Mouse (Mus musculus) thymus, postnatal 25 days (tissue): ENCODE measurements around the gene Tnni3k.

ENCODE experiments used
- DNase-seq: peaks from one replicate; pipeline ENCODE4 v3.0.0; 2022

Tnni3k gene

DNA sequence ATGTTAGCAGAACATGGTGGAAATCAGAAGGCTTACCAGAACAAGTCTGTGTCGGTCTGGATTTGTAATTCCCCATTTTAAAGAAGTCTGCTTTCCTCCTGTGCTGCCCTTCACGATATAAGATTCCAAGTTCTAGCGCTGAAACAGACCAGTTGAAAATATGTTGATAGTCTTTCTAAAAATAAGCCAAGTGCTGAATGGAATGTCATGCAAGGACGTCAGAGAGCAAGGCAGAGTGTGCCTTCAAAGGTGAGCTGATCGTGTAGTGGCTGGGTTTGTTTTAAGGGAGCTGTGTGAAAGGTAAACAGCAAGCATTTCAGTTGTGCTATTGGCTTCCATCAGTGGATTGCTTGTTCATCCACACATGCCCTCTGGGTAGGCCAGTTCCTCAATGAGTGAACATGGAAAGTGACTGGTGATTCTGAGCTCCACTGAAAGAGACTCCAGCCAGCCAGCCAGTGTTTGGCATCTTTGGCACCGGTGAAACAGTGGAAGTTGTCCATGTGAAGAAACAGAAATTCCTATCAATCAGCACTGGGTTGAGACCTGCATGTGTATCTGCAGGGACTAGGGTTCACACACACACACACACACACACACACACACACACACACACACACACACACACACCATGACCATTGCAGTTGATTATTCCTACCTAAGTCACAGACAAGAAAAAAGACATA, at the start of gene Tnni3k:
Gene Tnni3k, minus strand, starts transcription at position 177 of the 686 bp plus-strand sequence.
- DNase-seq: no peak

DNA sequence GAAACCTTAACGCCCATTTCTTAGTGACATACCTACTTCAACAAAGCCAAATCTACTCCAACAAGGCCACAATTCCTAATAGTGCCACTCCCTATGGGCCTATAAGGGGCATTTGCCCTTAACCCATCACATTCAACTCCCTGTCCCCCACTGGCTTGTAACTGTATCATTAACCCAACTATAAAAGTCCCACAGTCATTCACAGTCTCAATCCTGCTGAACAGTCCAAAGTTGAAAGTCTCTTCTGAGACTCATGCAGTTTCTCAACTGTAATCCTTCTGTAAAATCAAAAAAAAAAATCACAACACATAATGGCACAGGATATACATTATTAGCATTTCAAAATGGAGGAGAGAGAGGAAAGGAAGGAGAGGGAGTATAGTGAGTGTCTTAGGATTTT, 44.1 kb upstream of the Tnni3k start:
- no peak for DNase-seq

DNA sequence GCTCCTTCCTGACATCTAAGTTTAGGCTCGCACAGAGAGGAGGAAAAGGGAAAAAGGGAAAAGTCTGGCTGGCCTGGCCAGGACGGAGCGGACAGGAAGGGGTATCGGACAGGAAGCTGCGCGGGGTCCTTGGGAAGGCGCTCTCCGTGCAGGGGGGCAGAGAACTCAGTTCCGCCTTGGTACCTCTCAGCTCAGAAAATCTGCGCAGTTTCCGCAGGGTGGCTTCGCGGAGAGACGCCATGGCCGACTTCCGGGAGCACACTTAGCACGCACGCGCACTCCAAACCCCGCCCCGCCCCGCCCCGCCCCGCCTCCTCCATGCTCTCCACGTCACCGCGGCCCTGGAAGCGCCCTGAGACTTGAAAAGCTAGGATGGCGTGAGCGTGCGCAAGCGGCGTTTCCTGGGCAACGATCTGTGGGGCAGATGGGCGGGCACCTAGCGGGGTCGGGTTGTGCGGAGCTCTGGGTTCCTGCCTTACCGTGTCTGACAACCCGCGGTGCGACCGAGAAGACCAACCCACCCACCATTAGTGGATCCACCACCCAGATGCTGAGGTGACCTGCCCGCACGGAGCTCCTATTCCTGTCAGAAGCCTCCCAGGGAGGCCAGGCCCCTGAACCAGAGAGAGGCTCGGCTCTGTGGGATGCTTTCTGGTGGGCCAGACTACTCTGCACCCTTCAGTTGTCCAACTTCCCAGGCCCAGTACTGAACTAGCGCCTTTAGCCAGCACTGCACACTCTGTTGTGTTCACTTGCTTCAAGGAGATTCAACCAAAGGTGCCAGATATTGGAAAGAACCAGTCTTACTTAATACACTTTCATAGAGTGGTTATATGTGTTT, 38.1 kb upstream of the Tnni3k start, which contains the start of the genes Fpgt and Lrriq3:
Gene Fpgt, minus strand, starts transcription at position 288 of the 841 bp plus-strand sequence.
Gene Lrriq3, plus strand, starts transcription at position 319 of the 841 bp plus-strand sequence.
- peak; percentile 81 for DNase-seq

DNA sequence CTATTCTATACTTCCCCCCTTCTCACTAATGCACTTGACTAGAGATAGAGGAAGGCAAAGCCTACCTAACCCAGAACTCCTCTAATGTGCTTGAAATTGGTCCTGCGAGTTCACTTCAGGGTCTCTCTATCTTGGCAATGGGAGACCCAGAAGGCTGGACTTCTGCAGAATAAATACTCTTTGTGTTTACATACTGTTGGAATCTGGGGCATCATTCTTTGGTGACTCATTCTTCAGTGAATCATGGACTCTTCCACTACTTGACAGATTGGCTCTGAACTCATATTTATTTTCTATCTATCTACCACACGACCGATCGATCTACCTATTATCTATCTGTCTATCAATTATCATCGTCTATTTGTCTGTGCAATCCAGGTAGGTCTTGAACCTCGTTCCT, 36.9 kb upstream of the Tnni3k start:
- DNase-seq: no peak

DNA sequence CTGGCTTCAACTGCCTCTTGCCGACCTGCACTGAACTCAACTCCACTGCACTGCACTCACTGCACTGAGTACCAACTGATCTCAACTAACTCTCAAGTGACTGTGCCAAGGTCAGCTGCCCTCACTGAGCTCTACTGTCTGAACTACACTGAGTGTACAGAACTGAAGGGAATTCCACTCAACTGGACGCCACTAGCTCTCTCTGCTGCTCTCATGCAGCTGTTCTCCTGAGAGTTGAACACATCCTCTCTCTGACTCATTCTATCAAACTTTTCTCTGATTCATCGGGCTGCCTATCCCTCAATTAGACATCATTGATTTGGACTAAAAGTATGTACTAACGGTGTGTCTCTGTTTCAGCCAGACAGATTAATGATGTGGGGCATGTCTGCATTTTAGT, 22.7 kb upstream of the Tnni3k start:
- no peak for DNase-seq

DNA sequence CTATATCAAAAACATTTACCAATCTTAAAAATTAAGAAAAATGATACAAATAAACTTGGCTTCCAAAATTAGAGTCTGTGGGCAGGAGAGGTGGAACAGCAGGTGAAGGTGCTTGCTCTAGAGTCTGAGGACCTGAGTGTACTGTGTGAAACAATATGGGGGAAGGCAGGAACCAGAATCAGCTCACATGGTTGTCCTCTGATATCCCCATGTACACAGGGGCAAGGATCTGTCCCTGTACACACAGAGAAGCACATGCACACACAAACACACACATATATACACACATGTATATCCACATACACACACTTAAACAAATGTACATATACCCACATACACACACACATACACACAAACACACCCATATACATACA, 4.2 kb upstream of the Tnni3k start:
- no peak for DNase-seq

DNA sequence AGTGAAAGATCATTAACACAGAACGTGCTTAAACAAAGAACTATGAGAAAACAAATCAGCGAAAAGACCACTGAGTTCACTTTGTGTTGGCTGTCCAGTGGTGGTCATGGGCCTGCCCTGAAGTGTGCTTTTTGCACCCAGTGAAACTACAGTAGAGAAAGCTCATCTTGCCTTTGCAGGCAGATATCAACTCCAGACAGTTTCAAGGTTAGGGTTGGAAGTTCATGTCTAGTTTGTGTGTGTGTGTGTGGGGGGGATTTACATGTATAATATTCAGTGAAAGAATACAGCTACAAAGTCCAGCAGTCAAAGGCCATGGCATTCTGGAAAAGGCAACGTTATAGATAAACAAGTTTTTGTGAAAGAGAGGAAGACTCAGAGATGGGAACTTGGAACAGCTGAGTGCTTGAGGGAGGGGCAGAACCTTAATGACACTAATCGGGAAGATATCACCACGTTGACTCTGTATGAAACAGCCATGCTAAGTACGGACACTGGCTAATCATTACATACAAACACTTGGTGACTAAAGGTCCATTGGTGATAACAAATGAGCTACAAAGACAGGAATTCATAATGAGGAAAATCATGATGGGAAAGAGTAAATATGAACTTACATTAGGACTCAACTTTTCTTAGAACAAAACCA, 3.7 kb upstream of the Tnni3k start:
- no peak for DNase-seq

DNA sequence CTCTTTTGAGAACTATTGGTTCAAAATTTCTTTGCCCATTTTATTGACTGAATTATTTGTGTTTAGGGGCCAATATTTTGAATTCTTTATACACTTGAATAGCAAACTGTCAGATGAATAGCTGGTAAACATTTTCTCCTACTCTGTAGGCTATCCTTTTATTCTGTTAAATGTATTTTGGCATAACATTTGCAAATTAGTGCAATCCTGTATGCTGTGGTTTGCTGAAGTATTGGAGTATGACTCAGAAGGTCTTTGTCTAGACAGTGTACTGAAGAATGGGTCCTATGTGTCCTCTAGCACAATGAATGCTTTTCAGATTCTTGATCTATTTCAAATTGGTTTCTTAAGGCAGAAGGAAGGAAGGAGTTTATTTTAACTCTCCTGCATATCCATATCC, 2.4 kb upstream of the Tnni3k start:
- DNase-seq: no peak

DNA sequence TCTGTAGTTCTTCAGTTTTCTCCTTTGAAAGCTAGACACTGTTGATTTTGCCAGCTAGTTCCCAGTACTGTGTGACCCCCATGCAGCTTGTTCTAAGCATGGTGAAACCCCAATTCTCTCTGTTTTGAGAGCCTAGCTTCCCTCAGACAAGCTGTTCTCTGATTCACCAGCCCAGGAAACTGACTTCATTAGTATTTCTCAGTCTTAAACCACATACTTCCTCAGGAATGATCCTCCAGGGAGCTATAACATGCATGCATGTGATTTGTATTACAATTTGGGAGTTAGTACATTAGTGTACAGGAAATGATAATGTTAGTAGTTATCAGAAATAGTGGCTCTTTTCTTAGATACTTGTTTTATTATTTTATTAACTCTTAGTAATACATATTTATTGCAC, 1.4 kb upstream of the Tnni3k start:
- no peak for DNase-seq

DNA sequence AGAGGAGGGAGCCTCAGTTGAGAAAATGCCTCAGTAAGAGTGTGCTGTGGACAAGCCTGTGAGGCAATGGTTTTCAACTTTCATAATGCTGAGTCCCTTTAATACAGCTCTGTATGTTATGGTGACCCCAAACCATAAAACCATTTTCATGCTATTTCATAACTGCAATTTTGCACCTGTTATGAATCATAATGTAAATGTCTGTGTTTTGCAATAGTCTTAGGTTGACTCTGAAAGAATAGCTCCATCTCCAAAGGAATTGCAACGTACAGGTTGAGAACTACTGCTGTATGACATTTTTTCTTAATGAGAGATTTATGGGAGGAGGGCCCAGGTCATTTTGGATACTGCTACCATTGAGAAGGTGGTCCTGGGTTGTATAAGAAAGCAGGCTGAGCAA, 2.0 kb downstream of the Tnni3k start:
- DNase-seq: no peak

DNA sequence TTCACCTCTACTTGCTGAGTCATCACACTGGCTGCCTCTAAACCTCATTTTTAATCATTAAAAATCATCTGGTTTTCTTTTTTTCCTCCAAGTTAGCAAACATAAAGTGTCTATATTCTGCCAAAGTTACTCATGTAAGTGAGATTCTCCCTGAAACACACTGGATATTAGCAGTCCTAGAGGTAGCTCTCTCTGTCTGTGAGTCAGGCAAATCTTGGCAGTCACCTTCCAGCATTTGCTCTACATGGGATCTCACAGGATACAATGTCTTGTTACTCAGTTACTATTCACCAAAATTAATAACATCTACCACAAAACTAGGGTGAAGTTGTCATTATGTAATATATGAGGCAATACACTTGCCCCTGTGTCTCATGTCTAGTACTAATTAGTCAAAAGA, 3.2 kb downstream of the Tnni3k start:
- DNase-seq: no peak

DNA sequence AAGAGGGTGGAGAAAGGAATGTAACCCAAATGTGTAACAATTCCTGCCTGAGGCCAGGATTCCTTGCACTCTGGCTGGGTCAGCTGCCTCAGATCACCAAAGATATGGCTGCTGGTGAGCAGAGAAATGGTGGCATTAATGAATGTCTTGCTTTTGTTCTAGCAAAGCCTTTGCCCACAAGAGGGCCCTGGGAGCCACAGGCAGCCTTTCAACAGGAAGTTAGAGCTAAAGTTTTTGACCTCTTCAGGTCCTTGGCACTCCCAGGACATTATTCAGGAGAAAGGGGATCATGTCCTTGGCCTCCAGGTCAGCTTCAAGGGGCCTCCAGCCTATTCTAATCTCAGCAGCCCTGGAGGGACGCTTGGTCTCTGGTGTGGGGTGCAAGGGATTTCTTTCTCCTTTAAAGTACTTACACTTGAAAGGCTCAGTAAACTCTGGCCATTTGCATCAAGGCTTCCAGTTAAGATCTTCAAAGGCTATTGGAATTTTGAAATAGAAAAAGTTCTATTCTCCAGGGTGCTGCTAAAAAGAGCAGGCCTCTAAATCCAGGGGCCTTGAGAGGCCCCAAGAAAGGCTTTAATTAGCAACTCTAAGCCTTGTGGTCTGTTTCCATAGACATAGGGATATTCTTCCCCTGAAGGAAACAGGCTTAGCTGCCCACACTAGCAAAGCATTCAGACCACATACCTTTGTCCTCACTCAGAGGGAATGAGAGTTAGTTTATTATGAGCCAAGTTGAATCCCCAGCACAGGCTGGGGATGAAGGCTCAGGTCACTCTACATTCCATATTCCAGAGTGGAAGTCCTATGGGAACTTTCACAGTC, 16.0 kb downstream of the Tnni3k start:
- no peak for DNase-seq

DNA sequence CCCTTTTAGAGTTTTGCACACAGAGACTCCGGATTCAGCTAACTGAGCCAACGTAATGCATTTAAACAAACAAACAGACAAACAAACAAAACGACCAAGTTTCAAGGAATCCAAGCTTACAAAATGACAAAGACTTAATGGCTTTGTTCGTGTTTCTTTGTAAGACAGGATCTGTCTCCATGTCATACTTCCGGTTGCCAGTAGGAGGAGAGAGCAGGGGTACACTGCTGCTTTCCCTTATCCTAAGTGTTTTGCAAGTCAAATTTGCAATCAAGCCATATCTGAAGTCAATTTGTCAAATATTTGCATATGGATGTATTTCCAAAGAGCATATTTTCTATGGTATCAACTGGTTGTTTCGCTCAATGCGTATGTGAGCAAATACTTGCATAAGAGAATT, 20.9 kb downstream of the Tnni3k start:
- DNase-seq: no peak

DNA sequence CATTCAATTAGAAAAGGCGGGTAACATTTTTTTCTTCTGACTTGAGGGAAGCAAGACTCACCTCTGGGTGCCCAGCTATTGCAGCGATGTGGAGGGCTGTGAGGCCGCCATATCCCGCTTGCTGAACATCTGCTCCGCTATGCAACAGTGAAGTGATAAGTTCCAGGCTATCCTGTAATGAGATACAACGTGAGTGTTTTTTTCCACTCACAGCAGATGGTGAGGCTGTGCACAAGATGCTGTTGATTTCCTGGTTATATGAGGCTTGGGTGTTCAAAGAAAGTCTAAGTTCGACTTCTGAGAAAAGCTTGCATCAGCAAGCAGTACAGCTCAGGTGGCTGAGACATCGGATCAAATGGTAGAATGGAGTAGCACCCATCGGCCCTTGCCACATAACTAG, 25.0 kb downstream of the Tnni3k start:
- no peak for DNase-seq

DNA sequence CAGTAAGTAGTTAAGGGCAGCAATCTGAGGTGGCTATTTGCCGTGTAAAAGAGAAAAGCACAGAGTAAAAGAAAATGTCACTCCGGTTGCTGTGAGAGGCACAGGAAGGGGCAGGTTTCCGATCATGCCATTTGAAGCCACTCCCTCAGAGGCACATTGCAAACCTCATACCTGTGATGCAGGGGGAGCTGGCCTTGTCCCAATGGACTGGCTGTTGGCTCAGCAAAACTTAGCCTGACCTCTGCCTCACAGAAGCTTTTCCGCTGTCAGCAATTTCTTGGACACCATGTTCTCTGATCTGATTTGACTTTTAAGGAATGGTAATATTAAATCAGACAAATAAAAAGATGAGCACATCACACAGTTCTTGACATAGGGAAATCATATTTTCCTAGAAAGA, 52.4 kb downstream of the Tnni3k start:
- no peak for DNase-seq

DNA sequence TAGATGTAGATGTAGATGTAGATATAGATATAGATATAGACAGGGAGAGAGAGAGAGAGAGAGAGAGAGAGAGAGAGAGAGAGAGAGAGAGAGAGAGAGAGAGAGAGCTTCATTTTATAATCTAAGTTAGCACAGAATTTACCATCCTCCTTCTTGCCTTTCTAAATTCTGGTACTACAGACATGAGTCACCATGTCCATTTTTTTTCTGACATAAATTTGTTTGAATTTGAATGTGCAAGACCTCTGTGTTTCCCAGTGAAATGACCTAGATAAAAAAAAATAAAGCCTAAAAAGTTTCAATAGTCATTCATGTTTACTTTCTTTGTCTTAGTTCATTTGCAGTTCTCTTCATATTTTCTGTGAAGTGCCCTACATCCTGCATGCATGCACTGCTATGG, 54.2 kb downstream of the Tnni3k start:
- DNase-seq: no peak

DNA sequence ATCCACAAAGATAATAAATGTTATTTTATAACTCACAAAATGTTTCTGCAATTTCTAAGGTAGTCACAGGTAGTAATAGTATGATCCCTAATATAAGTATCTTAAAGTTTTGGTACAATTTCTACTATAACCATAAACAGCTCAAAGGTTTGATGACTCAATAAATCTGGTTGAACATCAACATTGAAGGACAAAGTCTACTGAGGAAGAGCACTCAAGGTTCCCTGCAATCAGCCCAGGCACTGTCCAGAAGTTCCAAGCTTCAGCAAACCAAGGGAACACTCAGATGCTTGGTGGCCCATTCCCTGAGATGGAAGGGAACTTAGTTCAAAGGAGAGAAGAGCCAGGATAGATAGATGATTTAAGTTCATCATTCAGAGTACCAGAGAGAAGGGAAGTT, 62.5 kb downstream of the Tnni3k start:
- no peak for DNase-seq

DNA sequence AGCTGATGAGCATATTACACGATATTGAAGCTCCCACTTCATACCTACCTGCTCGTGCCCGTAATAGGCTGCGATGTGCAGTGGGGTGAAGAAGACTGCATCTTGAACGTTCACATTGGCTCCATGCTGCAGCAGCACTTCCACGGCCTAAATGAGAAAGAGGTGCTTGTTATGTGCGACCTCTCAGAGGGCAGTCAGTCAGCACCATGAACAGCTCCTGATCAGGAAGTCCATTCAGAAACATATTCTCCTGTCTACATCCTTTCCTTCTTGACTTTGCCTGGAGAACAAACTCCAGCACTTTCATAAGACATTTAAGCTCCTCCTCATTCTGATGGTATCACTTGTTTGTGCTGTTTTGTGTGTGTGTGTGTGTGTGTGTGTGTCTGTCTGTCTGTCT, 76.1 kb downstream of the Tnni3k start:
- DNase-seq: no peak

DNA sequence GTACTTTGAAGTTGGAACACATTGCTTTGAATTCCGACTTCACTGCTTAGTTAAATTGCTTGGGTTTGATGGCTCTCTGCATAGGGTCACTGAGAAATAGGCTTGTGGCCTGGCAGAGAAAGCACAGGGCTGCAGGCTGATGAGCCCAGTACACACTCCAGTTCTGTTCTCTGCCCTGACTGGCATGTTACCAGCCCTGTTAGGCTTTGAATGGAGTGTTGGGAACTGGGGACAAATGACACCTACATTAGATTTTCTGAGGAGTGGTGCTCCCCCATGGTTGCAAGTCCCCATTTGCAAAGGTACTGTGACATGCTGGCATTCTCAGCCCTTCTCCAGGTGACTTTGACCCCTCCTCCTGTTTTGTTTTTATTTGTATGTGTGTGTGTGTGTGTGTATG, 83.6 kb downstream of the Tnni3k start:
- no peak for DNase-seq

DNA sequence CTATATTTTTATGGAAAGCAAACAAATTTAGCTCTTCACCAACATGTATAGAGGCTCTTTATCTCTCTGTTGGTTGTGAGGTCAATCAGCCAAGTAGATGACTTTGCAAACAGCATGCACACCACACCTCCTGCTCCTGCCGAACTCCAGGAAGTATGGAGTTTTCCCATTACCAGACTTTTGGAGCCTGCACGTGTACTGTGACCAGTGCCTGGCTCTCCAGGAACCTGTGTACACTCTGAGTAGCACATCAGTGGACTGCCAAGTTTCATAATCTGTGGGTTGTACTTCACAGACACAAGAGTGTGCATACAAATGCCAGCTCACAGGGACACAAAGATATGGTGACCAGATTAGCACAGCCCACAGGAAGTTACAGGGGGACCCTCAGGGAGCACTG, 84.2 kb downstream of the Tnni3k start:
- DNase-seq: no peak

DNA sequence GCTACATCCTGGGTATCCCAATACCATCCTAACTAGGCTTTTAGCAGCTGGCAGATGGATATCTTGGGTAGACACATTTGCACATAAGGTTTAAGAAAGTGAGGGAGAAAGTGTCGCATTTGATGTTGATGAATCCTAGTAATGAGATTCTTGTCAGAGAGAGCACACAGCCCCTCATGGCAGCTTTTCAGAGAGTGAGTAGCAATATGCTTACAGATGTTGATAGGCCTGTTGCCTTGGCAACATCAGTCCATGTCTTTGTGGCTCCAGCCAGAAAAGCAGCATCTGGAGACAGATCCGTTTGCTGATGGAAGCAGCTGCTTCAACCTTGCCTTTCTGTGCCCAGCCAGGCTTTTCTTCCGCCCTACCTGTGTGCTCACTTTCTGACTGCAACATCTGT, 93.9 kb downstream of the Tnni3k start:
- no peak for DNase-seq

DNA sequence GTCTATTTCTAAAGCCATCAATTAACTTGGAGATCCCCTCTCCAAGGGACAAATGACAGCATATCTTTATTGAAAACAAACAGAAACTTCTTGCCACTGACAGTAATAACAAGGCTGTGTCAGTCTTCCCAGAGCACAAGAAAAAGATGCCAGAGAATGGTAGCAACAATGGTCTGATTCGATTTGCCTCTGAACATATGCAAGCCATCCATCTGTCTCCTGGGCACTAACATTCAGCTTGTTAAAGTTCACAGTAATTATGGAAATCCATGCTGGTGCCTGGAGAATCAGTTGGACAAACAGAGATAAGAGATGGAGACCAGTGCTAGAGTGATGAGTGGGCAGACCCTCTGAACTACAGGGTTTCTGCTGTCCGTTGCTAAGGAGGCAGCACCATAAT, 102.1 kb downstream of the Tnni3k start:
- no peak for DNase-seq

DNA sequence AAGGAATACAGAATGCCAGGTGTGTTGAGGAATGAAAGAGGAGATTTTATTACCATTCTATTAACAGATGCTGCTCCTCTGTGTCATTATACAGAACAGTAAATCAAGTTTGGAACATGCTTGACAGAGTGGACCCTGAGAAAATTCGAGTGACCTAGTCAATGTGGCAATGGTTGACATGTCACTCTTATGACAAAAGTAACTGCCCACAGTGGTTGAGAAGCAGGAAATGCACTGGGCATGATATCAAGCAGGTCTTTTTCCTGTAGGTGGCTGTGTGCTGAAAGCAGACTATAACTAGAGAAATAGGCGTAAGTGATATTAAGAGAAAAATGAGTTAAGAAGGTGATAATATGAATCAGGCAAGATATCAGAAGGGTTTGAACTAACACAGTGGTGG, 105.7 kb downstream of the Tnni3k start:
- DNase-seq: no peak
